Mouse (Mus musculus) thymus, postnatal 4 days (tissue): Measurements from ENCODE around the gene Cald1.

ENCODE experiments used
- DNase-seq: peaks from one replicate; pipeline ENCODE4 v3.0.0; 2021

Gene Cald1

DNA sequence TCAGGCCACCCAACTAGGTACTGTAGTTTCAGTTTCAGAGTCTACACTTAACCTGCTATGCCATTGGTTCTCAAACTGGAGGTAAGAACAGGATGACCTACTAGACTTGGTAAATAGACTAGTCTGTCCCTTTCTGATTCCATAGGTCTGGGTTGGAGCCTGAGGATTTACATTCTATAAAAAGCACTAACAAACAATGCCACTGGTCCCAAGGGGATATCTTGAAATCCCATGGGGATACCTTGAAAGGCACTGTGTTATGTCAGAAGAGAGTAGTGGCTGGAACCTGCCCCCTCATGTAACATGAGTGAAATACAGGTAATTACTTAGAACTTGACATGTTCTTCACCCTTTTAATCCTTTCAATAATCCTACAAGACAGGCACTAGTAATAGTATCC is 178.1 kb downstream of the Cald1 start:
- DNase-seq, result no peak

DNA sequence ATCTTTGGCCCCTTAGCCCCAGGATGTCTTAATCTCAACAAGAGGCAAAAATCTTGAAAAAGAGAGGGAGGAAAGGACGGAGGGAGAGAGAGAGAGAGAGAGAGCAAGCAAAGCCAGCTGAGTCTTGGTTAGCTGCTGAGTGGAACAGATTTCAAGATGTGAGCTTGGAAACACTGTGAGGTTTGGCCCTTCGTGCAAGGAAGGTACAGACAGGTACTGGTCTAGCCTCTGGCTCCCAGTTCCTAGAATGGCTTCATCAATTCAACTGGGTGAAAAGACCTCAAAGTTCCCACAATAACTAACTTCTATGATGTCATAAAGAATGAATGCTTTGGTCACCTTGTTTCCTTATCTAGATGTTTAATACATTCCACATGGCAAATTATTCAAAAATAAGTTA is 178.8 kb downstream of the Cald1 start:
- DNase-seq, result no peak

DNA sequence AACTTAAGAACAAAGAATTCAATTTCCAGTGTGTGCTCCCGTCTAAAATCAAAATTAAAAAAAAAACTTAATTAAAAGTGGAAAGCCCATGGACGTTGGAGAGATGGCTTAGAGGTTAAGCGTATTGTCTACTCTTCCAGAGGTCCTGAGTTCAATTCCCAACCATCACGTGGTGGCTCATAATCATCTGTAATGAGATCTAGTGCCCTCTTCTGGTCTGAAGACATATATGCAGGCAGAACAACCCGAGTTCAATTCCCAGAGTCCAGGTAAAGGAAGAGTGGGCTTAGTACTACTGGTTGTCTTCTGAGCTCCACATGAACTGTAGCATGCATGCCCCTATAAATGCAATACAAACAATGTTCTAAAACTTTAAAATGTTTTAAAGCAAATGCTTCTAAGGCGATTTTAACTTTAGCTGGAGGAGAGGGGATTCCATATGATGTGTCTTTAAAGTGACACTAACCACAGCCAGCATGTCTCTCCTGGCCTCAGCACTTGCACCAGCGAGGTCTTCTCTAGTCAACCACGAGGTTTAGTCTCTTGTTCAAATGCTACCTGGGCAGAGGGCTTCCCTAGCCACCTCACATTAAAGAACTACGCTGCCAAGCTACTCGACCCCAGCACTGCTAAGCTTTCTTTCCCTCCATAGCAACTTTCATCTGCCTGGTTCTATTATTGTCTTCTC is 179.8 kb downstream of the Cald1 start:
- DNase-seq, result no peak

DNA sequence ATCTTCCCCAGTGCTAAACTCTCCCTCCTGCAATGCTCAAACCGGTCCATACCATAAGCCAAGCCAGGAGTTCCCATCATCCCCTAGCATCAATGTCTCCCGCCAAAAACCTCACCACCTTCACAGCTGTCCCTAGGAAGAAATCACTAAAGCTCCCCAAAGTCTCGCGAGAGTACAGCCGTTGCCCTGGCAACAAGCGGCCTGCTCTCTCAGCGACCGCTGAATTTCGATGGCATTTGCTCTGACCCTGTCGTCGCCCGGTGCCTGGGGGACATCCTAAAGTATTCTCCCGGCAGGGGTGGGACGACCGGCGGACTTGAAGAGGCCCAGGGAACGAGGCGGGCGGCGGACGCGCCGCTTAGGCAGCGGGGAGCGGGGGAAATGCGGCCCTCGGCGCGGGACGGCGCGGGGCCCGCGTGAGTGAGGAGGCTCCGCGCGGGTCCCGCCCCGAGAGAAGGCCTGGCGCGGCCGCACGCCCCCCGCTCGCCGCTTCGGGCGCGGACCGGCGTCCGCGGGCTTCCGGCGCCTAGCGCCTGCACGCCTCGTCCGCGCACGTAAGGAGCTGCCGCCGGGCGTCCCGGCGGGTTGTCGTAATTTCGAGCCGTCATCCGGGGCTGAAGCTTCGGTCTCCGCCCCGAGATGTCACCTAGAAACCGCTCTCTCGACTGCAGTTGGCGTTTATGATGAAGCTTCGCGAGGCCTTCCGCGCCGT is 182.1 kb downstream of the Cald1 start, which contains the start of gene Agbl3:
Gene Agbl3 (plus strand): TSS at position 202 of the 712 bp plus-strand sequence.
- peak; percentile 99 for DNase-seq

DNA sequence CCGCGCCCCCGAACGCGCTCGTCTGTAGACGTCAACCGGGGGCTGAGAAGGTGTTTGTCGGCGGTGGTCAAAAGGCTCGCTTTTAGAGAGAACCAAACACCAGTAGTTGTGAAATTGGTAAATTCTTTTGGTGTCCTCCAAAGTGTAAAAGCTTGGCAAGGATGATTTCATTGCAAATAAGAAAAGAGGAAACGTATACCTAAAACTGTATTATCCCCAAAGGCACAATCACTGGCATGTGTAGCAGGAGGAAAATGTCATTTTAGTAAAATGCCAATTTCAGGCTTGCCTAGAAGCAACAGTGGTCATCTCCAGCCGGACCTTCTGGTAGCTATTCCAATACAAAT is 182.6 kb downstream of the Cald1 start:
- no peak for DNase-seq

DNA sequence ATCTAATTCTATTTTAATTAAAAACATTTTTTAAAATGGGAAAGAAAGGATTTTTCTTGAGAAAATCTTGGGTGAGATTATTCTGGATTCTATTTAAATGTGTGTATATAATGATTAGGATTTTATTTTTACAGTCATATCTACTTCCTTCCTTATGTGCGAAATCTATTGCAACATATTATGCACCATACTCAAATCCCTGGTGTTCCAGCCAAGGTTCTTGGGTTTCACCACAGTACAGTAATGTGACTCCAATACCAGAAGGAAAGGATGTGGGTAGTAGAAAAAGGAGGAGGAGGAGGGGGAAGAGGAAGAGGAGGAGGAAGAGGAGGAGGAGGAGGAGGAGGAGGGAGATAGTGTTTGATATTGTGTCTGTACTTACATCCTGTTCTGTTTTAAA is 184.2 kb downstream of the Cald1 start:
- no peak for DNase-seq

DNA sequence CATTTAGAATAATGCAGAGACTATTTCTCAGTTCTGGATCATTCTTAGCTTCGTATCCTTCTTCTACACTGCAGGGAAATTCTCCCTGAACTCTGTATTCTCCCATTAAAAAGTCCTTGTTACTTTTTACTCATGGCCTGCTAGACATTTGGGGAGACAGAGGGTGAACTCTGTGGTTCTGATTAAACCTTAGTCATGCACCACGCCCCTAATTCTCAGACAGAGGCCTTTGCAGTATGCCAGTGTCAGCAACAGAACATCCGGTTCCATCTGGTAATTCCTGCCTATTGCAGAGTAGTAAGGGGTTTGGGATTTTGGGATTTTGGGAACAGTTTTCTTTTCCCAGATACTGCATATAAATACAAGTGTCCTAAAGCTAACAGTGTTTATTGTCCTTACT is 198.6 kb downstream of the Cald1 start:
- no peak for DNase-seq

DNA sequence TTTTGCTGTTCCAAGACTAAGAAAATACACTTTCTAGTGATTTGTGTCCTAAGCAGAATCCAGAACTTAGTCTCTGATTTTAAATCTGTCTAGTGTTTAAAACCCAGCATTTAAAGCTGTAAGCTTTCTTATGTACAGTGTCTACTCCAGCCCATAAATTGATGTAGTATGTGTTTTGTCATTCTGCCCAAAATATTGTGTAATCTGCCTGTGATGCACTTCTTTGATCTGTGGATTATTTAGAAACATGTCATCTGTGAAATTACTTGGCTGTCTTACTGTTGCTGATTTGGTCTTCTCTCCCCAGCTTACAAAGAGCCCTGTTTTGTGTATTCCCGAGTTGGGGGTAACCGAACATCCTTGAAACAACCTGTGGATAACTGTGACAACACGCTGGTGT is 199.6 kb downstream of the Cald1 start:
- no peak for DNase-seq

DNA sequence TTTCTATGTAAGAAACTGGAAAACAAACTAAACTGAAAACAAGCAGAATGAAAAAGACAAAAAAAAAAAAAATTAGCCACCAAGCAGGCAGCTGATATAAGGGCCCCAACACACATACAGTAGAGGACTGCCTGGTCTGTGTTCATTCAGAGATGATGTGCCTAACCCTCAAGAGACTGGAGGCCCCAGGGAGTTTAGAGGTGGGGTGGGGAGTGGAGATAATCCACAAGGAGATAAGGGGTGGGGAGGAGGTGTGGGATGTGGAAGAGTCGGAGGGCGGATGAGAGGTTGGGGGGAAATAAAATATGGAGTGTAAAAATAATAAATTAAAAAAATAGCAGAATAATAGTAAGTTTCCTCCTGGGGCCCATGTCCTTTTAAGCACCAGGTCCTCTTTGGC is 207.3 kb downstream of the Cald1 start:
- DNase-seq, result no peak

DNA sequence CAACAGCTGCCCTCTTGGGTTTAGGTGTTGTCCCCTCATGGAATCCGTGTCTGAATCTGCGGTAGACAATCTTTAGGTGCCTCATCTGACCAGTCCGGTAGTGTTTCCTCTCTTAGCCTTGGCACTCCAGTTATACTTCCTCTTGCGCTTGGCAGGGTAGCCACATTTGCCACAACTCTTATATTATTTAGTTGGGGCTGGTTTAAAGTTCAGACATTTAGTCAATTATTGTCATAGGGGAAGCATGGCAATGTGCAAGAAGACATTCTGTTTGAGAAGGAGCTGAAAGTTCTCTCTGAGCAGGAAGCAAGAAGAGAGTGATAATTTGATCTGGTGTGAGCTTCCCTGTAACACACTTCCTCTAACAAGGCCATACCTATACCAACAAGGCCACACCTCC is 212.4 kb downstream of the Cald1 start:
- no peak for DNase-seq

DNA sequence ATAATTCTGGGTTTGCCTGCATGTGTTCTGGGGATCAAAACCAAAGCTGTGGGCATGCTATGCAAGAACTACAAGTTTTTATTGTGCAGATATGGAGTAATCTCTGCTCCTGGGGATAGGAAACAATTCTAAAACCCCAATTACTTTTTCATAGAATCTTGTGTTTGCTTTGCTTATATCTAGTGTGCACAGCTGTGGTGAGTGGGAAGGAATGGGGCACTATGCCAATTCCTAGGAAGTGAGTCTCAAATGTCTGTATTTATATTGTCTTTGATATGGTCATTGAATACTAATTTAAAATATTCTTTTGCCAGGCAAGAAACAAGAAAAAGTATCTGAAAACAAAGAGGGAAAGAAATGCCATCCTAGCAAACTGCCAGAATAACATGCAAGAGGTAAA is 226.1 kb downstream of the Cald1 start:
- DNase-seq, result no peak
